Mouse (Mus musculus): ENCODE measurements at regions not wholly inside any gene's neighbourhood (a gene's known extent, or its start where the extent isn't known, plus 50 kb on each side); places are given as distances from the start of the nearest gene placed in this dataset.
"Not testable (repeated sequence)": the region's sequence is repeated elsewhere in the genome, so short reads cannot be mapped to it uniquely, and the experiment has no call there.

GRCm38 (mm10) chr1:98665584-98665983, 244.7 kb downstream of the Slco6d1 start:
- no peak for DNase-seq

DNA sequence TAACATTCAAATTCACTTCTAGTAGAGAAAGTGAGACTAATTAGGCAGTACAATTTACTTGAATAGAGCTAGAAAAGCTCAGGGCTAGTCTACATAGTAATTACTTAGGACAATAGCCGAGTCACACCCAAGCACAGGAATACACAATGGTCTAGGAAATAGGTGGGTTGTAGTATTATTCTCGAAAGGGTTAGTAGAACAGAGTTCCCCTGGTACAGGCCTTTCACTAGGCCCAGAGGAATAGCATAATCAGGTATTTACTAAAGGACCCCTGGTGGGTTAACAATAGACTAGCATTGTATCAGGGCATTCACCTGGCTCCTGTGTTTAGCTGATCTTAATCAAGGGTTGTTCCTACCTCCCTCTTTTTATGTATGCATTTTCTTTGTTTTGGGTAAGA, 246.5 kb downstream of the Slco6d1 start:
- DNase-seq: not testable (repeated sequence)

- DNase-seq: no peak
Measured at GRCm38 (mm10) chr1:98667887-98668286, 247.0 kb downstream of the Slco6d1 start.

DNA sequence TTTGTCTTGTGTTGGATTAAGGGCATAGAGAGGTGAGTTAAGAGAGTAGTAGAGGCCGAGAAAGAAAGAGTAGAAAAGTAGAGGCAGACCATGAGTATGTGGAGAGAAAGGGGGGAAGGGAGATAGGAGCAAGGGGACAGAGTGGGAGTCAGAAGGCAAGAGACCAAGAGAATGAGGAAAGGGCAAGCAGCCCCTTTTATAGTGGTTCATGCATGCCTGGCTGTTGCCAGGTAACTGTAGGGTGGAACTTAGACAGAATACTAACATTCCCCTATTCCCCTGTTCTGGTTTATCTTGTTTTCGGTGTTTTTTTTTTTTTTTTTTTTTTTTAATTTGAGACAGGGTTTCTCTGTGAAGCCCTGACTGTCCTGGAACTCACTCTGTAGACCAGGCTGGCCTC, 247.7 kb downstream of the Slco6d1 start:
- no peak for DNase-seq

DNA sequence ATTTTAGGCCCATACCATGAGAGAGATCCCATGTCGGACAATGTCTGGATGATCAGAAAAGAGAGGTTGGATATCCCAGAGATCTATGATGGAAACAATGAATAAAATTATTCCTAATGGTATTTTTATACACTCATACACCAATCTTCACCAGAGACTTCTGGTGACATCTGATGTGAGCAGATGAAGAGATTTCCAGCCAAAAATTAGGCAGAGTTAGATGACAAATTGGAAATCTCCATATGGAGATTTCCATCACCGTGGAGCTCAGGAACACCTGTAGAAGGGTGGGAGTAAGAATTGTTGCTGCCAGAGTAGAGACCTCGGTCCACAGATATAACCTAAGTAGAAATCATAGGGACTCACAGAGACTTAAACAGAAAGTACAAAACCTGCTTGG, 257.8 kb downstream of the Slco6d1 start:
- DNase-seq: no peak

GRCm38 (mm10) chr1:98713809-98714208, 292.9 kb downstream of the Slco6d1 start:
- DNase-seq: no peak

DNA sequence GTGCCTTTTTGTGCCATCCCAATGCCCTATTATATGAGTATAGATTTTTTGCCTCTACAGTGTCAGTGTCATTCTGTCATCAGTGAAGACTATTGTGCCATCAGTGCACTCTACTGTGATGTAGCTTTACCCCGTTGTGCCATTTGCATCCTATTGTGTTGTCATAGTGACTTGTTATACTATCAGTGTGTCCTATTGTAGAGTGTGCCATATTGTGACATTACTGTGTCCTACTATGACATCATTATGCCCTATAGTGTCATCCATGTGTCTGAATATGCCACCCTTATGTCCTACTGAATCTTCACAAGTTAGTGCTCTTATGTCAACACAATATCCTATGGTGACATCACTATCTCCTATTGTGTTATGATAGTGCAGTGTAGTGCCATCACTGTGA, 293.4 kb downstream of the Slco6d1 start:
- no peak for DNase-seq

GRCm38 (mm10) chr1:98720595-98720994, 299.7 kb downstream of the Slco6d1 start:
- DNase-seq: no peak

DNA sequence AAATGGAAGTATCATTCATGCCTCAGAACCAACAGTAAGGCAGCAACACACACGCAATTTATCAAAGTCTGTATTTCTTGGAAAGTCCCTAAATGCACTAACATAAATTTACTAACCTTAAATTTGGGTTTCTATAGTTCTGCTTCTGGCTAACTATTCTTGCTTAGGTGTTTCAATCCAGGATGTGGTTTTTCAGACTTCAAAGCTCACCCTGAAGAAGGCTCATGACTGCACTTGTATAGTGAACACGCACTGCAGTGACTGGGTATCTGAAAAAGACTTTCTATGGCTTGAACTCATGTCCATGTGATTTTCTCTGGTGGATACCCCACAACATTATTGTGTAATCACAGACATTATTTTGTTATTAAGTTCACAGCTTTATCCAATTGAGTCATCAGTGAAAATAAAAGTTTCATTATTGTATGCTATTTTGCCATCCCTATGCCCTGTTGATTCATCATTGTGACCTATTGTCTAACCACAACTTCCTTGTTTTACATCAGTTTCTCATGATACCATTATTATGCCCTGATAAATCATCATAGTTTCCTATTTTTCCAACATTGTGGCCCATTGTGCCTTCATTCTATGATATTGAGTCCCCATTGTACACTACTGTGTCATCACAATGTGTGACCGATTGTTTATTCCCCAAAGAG, 306.6 kb downstream of the Slco6d1 start:
- DNase-seq: no peak

- peak; percentile 1 for DNase-seq
Measured at GRCm38 (mm10) chr1:98748886-98749285, 328.0 kb downstream of the Slco6d1 start.

GRCm38 (mm10) chr1:98788528-98788927, 367.6 kb downstream of the Slco6d1 start:
- no peak for DNase-seq

GRCm38 (mm10) chr1:98793320-98793719, 372.4 kb downstream of the Slco6d1 start:
- DNase-seq: no peak

DNA sequence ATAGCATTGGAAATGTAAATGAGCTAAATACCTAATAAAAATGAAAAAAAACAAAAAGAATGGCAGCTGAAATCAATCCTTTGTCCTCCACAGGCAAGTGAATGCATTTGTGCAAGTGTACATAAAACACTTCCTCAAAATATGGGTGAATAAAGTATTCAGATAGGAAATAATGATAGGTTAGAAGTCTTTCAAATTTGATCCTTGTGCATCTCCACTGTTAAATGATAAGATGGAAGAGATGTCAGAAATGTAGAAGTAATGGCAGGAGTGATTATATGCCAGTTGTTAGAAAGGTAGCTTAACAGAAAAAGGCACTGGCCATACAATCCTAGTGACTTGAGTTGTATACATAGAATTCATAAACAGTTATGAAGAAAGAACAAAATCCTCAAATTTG, 391.6 kb downstream of the Slco6d1 start:
- no peak for DNase-seq

GRCm38 (mm10) chr1:98813990-98814389, 393.1 kb downstream of the Slco6d1 start:
- no peak for DNase-seq

GRCm38 (mm10) chr1:98818076-98818475, 397.2 kb downstream of the Slco6d1 start:
- DNase-seq: no peak

DNA sequence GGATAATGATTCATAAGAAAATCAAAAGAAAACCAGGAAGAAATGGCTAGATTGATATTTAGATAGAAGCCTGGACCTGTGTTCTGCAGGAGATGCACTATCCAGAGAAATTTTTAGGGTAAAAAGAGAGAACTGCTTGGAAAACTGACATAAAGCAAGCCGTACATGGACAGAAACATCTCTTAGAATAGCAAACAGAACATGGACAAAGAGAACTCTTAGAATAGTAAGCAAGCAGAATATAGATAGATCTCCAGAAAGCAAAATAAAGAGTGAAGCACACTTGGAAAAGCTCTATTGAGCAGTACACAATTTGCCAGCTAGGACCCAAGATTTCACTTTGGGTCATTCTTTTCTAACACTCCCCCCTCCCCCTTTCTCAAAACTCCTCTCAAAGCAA, 439.3 kb downstream of the Slco6d1 start:
- DNase-seq: no peak

DNA sequence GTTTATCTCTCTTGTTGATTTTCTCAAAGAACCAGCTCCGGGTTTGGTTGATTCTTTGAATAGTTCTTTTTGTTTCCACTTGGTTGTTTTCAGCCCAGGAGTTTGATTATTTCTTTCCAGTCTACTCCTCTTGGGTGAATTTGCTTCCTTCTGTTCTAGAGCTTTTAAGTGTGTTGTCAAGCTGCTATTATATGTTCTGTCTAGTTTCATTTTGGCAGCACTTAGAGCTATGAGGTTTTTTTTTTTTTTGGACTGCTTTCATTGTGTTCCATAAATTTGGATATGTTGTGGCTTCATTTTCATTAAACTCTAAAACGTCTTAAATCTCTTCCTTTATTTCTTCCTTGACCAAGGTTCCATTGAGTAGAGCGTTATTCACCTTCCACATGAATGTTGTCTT, 485.3 kb downstream of the Slco6d1 start:
- DNase-seq: no peak

- no peak for DNase-seq
Measured at GRCm38 (mm10) chr1:98923043-98923442, 502.1 kb downstream of the Slco6d1 start.

GRCm38 (mm10) chr1:98924933-98925332, 504.0 kb downstream of the Slco6d1 start:
- no peak for DNase-seq

- no peak for DNase-seq
Measured at GRCm38 (mm10) chr1:98930926-98931325, 510.0 kb downstream of the Slco6d1 start.

DNA sequence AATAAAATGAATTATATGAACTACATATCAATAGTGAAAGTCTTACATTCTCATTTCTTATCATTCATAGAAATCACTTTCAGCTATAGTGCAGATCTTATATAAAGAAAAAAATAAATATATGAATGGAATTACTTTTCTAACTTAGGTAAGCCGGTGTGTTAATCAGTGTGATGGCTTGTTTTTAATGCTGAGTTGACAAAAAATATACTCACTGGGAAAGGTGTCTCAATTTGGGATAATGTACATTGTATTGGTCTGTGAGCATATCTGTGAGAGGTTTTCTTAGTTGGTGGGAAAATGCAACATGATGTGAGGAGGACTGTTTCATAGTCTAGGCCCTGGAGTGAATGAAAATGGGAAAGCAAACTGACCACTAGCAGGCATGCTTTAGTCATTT, 511.3 kb downstream of the Slco6d1 start:
- no peak for DNase-seq

DNA sequence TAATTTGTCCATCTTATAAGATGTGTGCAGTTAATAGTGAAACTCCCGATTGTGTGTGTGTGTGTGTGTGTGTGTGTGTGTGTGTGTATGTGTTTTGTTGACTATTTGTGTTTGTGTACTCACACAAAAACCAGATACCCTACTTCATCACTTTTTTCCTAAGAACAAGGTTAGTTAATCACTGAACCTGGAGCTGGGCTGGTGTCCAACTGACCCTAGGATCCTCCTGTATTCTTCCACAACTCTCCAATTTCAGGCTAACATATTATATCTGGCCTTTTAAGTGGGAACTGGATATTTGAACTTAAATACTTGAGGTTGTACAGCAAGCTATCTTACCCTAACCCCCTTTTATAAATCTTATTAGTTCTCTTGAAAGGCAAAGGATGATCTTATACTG, 556.8 kb downstream of the Slco6d1 start:
- no peak for DNase-seq
